Mouse (Mus musculus): ENCODE results near the gene Omd.

DNA sequence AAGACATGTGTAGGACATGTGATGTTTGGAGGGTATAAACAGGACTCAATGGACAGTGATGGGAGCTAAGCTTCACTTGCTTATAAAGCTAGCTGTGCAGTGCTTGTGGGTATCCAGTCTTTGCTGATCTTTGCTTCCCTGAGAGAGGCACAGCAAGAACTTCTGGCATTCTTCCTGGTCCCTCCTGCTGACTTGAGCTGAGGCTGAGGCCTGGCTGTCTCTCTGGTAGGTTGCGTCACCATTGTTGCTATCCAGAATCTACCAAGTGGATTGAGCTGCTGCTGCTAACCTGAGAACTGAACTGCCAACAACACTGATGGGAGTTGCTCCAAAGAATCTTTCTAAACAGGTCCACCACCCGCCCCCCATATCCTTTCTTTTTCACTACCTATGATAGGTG is 46.8 kb downstream of the Omd start:
- no peak for TF ChIP-seq CTCF (IDR thresholded peaks at IDR 0.05; ENCODE audit: insufficient read depth, low read length)
- TF ChIP-seq POLR2A (IDR thresholded peaks at IDR 0.05; ENCODE audit: borderline replicate concordance, extremely low read depth, low read depth, low read length): no peak

Data from lung, adult 2 months (tissue).